Mouse (Mus musculus) limb, embryonic 14.5 days (tissue): Measurements from ENCODE around the gene 6430531B16Rik. TPM values are rescaled to one million over a fixed set of nuclear protein-coding genes. Genes with fewer than 3 reads are reported as not detected.

Experiments
- ATAC-seq: fragments of 200-750 bp; cut with Nextera tagmentation; 2 replicates; pipeline ENCODE4 v1.8.0; 2017; ENCODE audit warnings: low read depth, moderate number of reproducible peaks, moderate TSS enrichment; ENCODE audit not compliant: low FRiP score
- DNase-seq: peaks from one replicate; pipeline ENCODE4 v3.0.0-alpha.2; 2015; ENCODE audit warnings: low spot score
- H3K27ac ChIP-seq: fragments of 300-500 bp; sonication (generic); replicated peaks from 2 replicates; pipeline ENCODE4 v1.5.1; 2014; ENCODE audit warnings: low read depth, mild to moderate bottlenecking, low read length, moderate library complexity, mixed read lengths
- H3K27me3 ChIP-seq: fragments of 300-500 bp; sonication (generic); 2 replicates; pipeline ENCODE4 v1.6.1; 2014; ENCODE audit warnings: low read length, mixed read lengths; ENCODE audit not compliant: control insufficient read depth, insufficient read depth
- H3K36me3 ChIP-seq: fragments of 300-500 bp; sonication (generic); 2 replicates; pipeline ENCODE4 v1.6.1; 2014; ENCODE audit warnings: mild to moderate bottlenecking, low read length, moderate library complexity, mixed read lengths; ENCODE audit not compliant: control insufficient read depth, insufficient read depth
- H3K4me1 ChIP-seq: fragments of 300-500 bp; sonication (generic); 2 replicates; pipeline ENCODE4 v1.6.1; 2014; ENCODE audit warnings: antibody characterized with exemption, low read length, mixed read lengths; ENCODE audit not compliant: control insufficient read depth, insufficient read depth
- H3K4me2 ChIP-seq: fragments of 300-500 bp; sonication (generic); replicated peaks from 2 replicates; pipeline ENCODE4 v1.6.1; 2014; ENCODE audit warnings: low read depth, mild to moderate bottlenecking, low read length, moderate library complexity; ENCODE audit not compliant: severe bottlenecking
- H3K4me3 ChIP-seq: fragments of 300-500 bp; sonication (generic); replicated peaks from 2 replicates; pipeline ENCODE4 v1.5.1; 2014; ENCODE audit warnings: low read length
- H3K9ac ChIP-seq: fragments of 300-500 bp; sonication (generic); 2 replicates; pipeline ENCODE4 v1.6.1; 2014; ENCODE audit warnings: mild to moderate bottlenecking, low read depth, low read length, moderate library complexity; ENCODE audit not compliant: severe bottlenecking
- H3K9me3 ChIP-seq: fragments of 300-500 bp; sonication (generic); 2 replicates; pipeline ENCODE4 v1.6.1; 2016; ENCODE audit warnings: low read length; ENCODE audit not compliant: control insufficient read depth
- POLR2A ChIP-seq: fragments of 200-500 bp; IDR thresholded peaks from 2 replicates; pipeline ENCODE4 v1.8.0; 2012; ENCODE audit warnings: inconsistent platforms, mild to moderate bottlenecking, moderate library complexity, borderline replicate concordance; ENCODE audit not compliant: insufficient read depth, insufficient read length; ENCODE audit errors: extremely low read depth
- WGBS: fragments of 180-500 bp; shearing (Covaris S2); extraction: QIAGEN DNeasy Blood & Tissue Kit; methylation state at CpG from one replicate; pipeline ENCODE4 v1.1.7; 2014; 5-methylcytosine and 5-hydroxymethylcytosine counted together
- polyA plus RNA-seq, 2 experiments: library from polyadenylated mRNA; depleted of rRNA in 1 of 2; stranded (reverse) in 1 of 2; unstranded in 1 of 2; fragments of >200 nt; fragmentation: Nextera tagmentation in 1 of 2; extraction: Ambion mirVana in 1 of 2; gene quantifications; 2 replicates each; pipeline versions ENCODE4 v1.2.1 to v1.2.3; 2012 to 2014

6430531B16Rik gene
- polyA plus RNA-seq, 2 experiments = 0.08 TPM; not detected in 1

DNA sequence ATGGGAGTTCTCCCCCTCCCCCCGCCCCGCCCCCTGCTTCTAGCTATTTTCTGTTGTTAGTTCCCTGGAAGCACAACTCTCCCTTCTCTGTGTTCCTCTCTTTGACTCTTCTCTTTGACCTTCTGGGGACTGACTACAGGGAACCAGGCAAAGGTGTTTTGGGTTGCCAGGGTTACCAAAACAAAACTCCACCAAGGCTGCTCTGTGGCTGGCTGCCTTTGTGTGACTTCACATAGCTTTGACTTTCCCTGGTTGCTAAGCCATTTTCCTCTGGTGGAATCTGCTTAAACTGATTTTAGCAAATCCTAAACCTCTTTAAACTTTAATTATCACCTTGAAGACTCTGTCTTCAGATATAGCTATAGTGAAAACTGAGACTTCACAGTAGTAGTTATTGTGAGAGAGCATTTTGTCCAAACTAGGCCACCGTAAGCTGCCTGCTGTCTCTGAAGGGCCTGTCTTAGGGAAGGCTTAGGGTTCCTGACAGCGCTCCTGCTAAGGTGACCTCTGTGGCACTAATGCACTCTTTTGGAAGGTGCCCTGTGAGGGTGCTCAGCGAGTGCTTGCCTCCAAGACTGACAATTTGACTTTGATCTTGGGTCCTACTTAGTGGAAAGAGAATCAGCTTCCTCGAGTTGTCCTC is 26.4 kb downstream of the 6430531B16Rik start:
- Histone ChIP-seq H3K9me3 (no peaks in the 10 kb centered on the region), H3K9ac (no peak overlapping the region), H3K27ac (no peak overlapping the region), H3K4me1 (no peaks in the 10 kb centered on the region), H3K4me2 (no peak overlapping the region), H3K36me3 (no peaks in the 10 kb centered on the region), H3K4me3 (no peak overlapping the region), H3K27me3 (peaks cover 27% of the 10 kb centered on the region)
- ATAC-seq (no peak), DNase-seq (no peak)
- no peak for TF ChIP-seq POLR2A
- WGBS = 64% methylated on average over 6 of the region's 6 CpGs

DNA sequence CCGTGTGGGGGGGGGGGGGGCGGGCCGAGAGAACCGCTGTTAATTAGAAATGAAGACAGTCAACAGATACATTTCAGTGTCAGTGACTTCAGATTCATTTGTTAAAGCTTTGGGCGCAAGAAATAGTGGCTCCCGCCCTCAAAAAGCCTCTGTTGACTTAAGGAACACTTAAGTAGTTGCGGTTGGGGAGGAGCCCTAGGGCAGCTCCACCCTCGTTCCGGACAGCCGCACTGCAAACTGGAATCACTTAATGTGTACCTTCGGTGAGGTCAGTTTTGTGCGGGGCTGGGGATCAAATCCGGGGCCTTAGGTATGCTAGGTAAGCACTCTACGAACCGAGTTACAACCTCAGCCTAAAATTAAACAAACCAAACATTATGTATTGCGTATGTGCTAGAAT is 27.5 kb downstream of the 6430531B16Rik start:
- H3K4me2 ChIP-seq = peak overlapping the region; percentile 73
- DNase-seq (no peak), ATAC-seq (no peak)
- H3K4me3 ChIP-seq = peak overlapping the region; percentile 53
- 4% methylated on average over 14 of the region's 16 CpGs for WGBS
- H3K27me3 ChIP-seq = peaks cover 34% of the 10 kb centered on the region
- H3K4me1 ChIP-seq = no peaks in the 10 kb centered on the region
- no peaks in the 10 kb centered on the region for H3K9me3 ChIP-seq
- H3K27ac ChIP-seq = peak overlapping the region; percentile 35; the same call in 1 of the 2 replicates
- no peak for TF ChIP-seq POLR2A
- no peaks in the 10 kb centered on the region for H3K36me3 ChIP-seq
- peak overlapping the region; percentile 49 for H3K9ac ChIP-seq

DNA sequence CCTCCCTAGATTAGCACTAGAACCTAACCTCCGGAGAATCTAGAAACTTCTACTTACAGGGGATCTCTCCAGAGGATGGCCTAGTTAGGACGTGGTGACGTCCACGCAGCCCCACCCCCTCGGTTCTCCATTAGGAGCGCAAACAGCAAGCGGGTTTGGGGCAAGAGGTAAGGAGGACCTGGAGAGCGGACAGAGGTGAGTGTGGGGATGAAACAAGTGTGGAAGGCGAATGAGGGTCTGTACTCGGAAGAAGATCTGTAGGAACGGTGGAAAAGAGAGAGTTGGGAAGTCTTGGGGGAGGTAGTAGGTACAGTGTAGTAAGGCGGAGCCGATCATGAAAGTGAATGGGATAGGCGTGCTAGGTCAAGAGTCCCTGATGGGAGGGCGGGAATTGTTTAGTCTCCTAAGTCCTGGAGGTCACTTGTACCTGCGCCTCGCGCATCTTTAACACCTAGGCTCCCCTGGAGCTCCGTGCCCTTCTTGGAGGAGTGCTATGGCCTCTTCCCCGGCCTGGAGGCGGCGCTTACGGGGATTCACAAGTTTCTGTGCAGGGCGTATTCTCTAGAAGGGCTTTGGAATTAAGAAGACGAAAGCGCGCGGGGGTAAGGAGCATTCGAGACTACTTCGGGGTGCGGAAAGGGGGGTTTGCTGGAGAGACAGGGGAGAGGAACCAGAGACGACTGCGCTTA is 28.1 kb downstream of the 6430531B16Rik start:
- Histone ChIP-seq H3K4me1 (no peaks in the 10 kb centered on the region), H3K9me3 (no peaks in the 10 kb centered on the region), H3K27me3 (peaks cover 40% of the 10 kb centered on the region), H3K36me3 (no peaks in the 10 kb centered on the region), H3K4me3 (peak overlapping the region; percentile 53), H3K27ac (peak overlapping the region; percentile 35; the same call in 1 of the 2 replicates), H3K9ac (peak overlapping the region; percentile 49), H3K4me2 (peak overlapping the region; percentile 73)
- under 1% methylated on average over 33 of the region's 33 CpGs for WGBS
- DNase-seq (peak; percentile 53), ATAC-seq (peak; percentile 79)
- TF ChIP-seq POLR2A = 0 out of 2 replicates have a peak, but pooled peaks have one; percentile 15

- H3K4me2 ChIP-seq = peak overlapping the region; percentile 73
- H3K27me3 ChIP-seq = peaks cover 44% of the 10 kb centered on the region
- DNase-seq (peak; percentile 72), ATAC-seq (peak; percentile 88)
- no peak overlapping the region for H3K27ac ChIP-seq
- no peaks in the 10 kb centered on the region for H3K36me3 ChIP-seq
- under 1% methylated on average over 15 of the region's 15 CpGs for WGBS
- H3K4me3 ChIP-seq = peak overlapping the region; percentile 53
- no peaks in the 10 kb centered on the region for H3K9me3 ChIP-seq
- peak overlapping the region; percentile 49 for H3K9ac ChIP-seq
- TF ChIP-seq POLR2A = no peak
- no peaks in the 10 kb centered on the region for H3K4me1 ChIP-seq
Measured at GRCm38 (mm10) chr7:139949893-139950282, 28.7 kb downstream of the 6430531B16Rik start.

DNA sequence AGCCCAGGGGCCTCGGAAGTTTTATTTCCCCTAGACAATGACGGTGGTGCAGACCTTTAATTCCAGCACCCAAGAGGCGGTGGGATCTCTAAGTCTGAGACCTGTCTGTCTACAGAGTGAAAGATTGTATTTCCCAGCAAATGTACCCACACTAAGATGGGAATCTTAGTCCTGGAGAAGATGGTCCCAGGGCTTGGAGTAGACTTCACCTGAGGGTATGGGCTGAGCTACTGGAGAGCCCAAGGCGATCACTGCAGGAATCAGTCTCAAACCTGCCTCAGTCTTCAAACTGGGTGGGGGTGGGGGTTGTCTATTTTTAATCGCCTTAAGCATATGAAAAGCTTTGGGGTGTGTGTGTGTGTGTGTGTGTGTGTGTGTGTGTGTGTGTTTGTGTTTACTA is 32.5 kb downstream of the 6430531B16Rik start:
- Histone ChIP-seq H3K27me3 (peaks cover 69% of the 10 kb centered on the region), H3K4me3 (no peak overlapping the region), H3K4me2 (no peak overlapping the region), H3K9ac (no peak overlapping the region), H3K9me3 (no peaks in the 10 kb centered on the region), H3K4me1 (no peaks in the 10 kb centered on the region), H3K36me3 (no peaks in the 10 kb centered on the region), H3K27ac (no peak overlapping the region)
- TF ChIP-seq POLR2A = no peak
- ATAC-seq (no peak), DNase-seq (no peak)
- 29% methylated on average over 5 of the region's 5 CpGs for WGBS
